Mouse (Mus musculus) liver, adult 2 months (tissue): ENCODE data around the gene Tldc1. TPM values are rescaled to one million over a fixed set of nuclear protein-coding genes. Genes with fewer than 3 reads are reported as not detected.

Experiments
- DNase-seq: peaks from one replicate; pipeline ENCODE4 v3.0.0-alpha.2; 2011; ENCODE audit warnings: low read depth, low spot score; ENCODE audit errors: extremely low read depth
- H3K27ac ChIP-seq: fragments of 200-500 bp; replicated peaks from 2 replicates; pipeline ENCODE4 v1.5.1; 2012; ENCODE audit warnings: low read depth, mild to moderate bottlenecking, control low read depth, inconsistent platforms, low read length; ENCODE audit not compliant: insufficient read depth
- H3K27me3 ChIP-seq: fragments of 200-500 bp; 2 replicates; pipeline ENCODE4 v1.6.1; 2012; ENCODE audit warnings: mild to moderate bottlenecking, moderate library complexity, low read length, inconsistent platforms; ENCODE audit not compliant: control insufficient read depth, insufficient read depth
- H3K36me3 ChIP-seq: fragments of 200-500 bp; 2 replicates; pipeline ENCODE4 v1.6.1; 2012; ENCODE audit warnings: low read length, inconsistent platforms; ENCODE audit not compliant: control insufficient read depth, insufficient read depth
- H3K4me1 ChIP-seq: fragments of 200-500 bp; 2 replicates; pipeline ENCODE4 v1.6.1; 2011; ENCODE audit warnings: low read length; ENCODE audit not compliant: control insufficient read depth, insufficient read depth
- H3K4me3 ChIP-seq: fragments of 200-500 bp; 2 replicates; pipeline ENCODE4 v1.5.1; 2011; ENCODE audit warnings: low read depth, mild to moderate bottlenecking, control low read depth, low read length, moderate library complexity; ENCODE audit not compliant: insufficient read depth
- H3K79me2 ChIP-seq: fragments of 200-500 bp; 2 replicates; pipeline ENCODE4 v1.6.1; 2012; ENCODE audit warnings: inconsistent platforms, mild to moderate bottlenecking, low read length, moderate library complexity; ENCODE audit not compliant: control insufficient read depth, insufficient read depth
- H3K9ac ChIP-seq: fragments of 200-500 bp; 2 replicates; pipeline ENCODE4 v1.6.1; 2012; ENCODE audit warnings: low read depth, mild to moderate bottlenecking, control low read depth, inconsistent platforms, low read length
- CTCF ChIP-seq: fragments of 200-500 bp; IDR thresholded peaks from 2 replicates; pipeline ENCODE4 v1.5.1; 2011; ENCODE audit warnings: low read depth, low read length, control low read depth
- POLR2A ChIP-seq: fragments of 200-500 bp; IDR thresholded peaks from 2 replicates; pipeline ENCODE4 v1.6.1; 2011; ENCODE audit warnings: low read length, control low read depth; ENCODE audit not compliant: insufficient read depth; ENCODE audit errors: extremely low read depth
- WGBS: fragments of 180-500 bp; shearing (Covaris S2); methylation state at CpG from one replicate; pipeline ENCODE4 v1.1.7; 2018; 5-methylcytosine and 5-hydroxymethylcytosine counted together
- polyA plus RNA-seq: library from polyadenylated mRNA; depleted of rRNA; stranded (reverse); fragments of >200 nt; gene quantifications from 2 replicates; pipeline ENCODE4 v1.2.3, GENCODE M21; 2012
- total RNA-seq: library from RNA; depleted of rRNA; stranded (reverse); fragments of >200 nt; gene quantifications from 2 replicates; pipeline ENCODE4 v1.2.3, GENCODE M21; 2014

Tldc1 gene
- total and polyA plus RNA-seq, 2 experiments: 6.9 to 8.9 TPM

DNA sequence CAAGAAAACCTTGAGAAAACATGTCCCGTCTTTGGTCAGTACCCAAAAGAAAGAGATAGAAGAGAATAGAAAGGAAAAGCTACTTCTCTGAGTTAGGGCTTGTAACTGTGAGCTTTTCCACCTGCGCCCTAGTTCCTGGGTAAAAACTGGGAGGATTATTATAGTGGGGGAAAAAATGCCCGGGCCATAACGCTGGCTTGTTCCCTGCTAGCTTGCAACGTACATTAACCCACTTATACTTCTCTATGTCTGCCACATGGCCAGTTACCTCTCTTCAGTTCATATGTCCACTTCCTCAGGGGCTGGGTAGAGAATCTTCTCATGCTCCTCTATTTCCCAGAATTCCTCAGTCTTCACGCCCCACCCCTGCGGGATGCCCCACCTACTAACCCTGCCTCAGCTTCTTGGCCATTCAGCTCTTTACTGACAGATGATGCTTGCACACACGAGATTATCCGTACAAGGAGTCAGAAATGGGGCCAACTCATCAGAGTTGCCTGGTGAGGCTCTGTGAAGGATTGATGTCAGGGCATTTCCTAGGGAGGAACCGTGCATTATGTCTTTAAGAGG is 41.8 kb downstream of the Tldc1 start:
- no peak for TF ChIP-seq POLR2A
- TF ChIP-seq CTCF: no peak
- no peaks in the 10 kb centered on the region for H3K79me2 ChIP-seq
- no peaks in the 10 kb centered on the region for H3K4me1 ChIP-seq
- no peaks in the 10 kb centered on the region for H3K27me3 ChIP-seq
- H3K36me3 ChIP-seq: no peaks in the 10 kb centered on the region
- no peak overlapping the region for H3K9ac ChIP-seq
- no peak overlapping the region for H3K27ac ChIP-seq
- no peak overlapping the region for H3K4me3 ChIP-seq
- 89% methylated on average over 10 of the region's 10 CpGs for WGBS
- no peak for DNase-seq

DNA sequence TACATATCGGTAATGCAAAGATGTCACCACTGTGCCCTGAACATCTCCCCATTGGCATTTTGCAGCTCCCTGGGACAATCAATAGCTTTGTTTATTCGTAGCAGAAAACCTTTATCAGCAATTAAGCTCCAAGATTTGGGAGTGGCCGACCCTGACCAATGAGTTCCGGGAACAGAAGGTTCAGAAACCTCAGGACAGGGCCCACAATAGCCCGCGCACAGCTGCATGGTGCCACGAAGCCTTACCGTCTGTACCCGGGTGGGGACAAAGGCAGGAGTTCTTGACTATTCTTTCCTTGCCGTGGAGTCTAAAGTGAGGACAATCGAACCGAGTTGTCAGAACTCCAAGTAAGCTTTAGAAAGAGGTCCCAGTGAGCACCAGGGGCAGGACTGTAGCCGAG is 46.1 kb downstream of the Tldc1 start:
- H3K36me3 ChIP-seq: no peaks in the 10 kb centered on the region
- no peaks in the 10 kb centered on the region for H3K27me3 ChIP-seq
- no peak for DNase-seq
- H3K9ac ChIP-seq: no peak overlapping the region
- TF ChIP-seq CTCF (no peak), POLR2A (no peak)
- H3K27ac ChIP-seq: no peak overlapping the region
- H3K4me1 ChIP-seq: no peaks in the 10 kb centered on the region
- H3K79me2 ChIP-seq: no peaks in the 10 kb centered on the region
- WGBS: 71% methylated on average over 13 of the region's 13 CpGs
- no peak overlapping the region for H3K4me3 ChIP-seq

- no peaks in the 10 kb centered on the region for H3K79me2 ChIP-seq
- H3K27ac ChIP-seq: no peak overlapping the region
- no peaks in the 10 kb centered on the region for H3K27me3 ChIP-seq
- no peak overlapping the region for H3K4me3 ChIP-seq
- no peak overlapping the region for H3K9ac ChIP-seq
- H3K36me3 ChIP-seq: no peaks in the 10 kb centered on the region
- WGBS: 86% methylated on average over 8 of the region's 8 CpGs
- TF ChIP-seq POLR2A (no peak), CTCF (no peak)
- H3K4me1 ChIP-seq: no peaks in the 10 kb centered on the region
- DNase-seq: no peak
Measured at GRCm38 (mm10) chr8:119728351-119728895, 49.8 kb downstream of the Tldc1 start.

DNA sequence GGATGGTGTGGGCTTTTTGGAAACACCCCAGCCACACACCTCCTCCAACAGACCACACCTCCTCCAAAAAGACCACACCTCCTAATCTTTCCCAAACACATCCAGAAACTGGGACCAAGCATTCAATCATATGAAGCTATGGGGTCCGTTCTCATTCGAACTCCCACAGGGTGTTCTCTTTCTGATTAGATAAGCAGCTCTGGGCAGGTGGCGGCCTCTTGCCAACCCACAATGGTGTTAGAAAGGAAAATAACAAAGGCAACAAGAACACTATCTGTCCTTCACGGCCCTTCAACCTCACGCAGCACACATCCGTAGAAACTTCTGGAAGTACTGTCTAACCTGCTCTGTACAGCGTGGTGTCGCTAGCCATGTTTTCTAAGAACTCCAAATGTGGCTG is 51.1 kb downstream of the Tldc1 start:
- TF ChIP-seq CTCF (no peak), POLR2A (no peak)
- Histone ChIP-seq H3K9ac (no peak overlapping the region), H3K4me3 (no peak overlapping the region), H3K27me3 (no peaks in the 10 kb centered on the region), H3K27ac (no peak overlapping the region), H3K79me2 (no peaks in the 10 kb centered on the region), H3K4me1 (no peaks in the 10 kb centered on the region), H3K36me3 (no peaks in the 10 kb centered on the region)
- no peak for DNase-seq
- 90% methylated on average over 8 of the region's 8 CpGs for WGBS

GRCm38 (mm10) chr8:119724596-119724995 is 53.6 kb downstream of the Tldc1 start:
- WGBS: 90% methylated on average over 6 of the region's 6 CpGs
- Histone ChIP-seq H3K4me3 (no peak overlapping the region), H3K4me1 (no peaks in the 10 kb centered on the region), H3K36me3 (no peaks in the 10 kb centered on the region), H3K27me3 (no peaks in the 10 kb centered on the region), H3K27ac (no peak overlapping the region), H3K9ac (no peak overlapping the region), H3K79me2 (no peaks in the 10 kb centered on the region)
- no peak for TF ChIP-seq CTCF
- TF ChIP-seq POLR2A: no peak
- DNase-seq: no peak

DNA sequence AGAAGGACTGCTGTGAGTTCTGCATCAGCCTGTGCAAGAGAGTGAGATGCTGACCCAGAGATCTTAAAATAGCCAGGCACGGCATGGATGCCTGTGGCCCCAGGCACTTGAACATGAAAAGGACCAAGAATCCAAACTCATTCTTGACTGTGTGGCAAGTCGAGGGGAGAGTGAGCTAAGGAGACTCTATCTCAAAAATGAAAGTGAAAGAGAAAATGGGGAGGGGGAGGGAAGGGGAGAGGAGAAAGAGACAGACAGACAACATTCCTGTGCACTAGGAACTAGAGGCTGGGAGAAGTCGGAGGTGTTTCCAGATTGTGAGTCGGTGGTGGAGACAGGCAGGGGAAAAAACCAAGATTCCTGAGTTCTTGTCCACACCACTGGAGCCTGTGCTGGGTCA is 54.5 kb downstream of the Tldc1 start:
- no peak for TF ChIP-seq POLR2A
- no peak for TF ChIP-seq CTCF
- no peak overlapping the region for H3K4me3 ChIP-seq
- no peak overlapping the region for H3K27ac ChIP-seq
- H3K27me3 ChIP-seq: no peaks in the 10 kb centered on the region
- 53% methylated on average over 4 of the region's 4 CpGs for WGBS
- no peaks in the 10 kb centered on the region for H3K79me2 ChIP-seq
- no peak overlapping the region for H3K9ac ChIP-seq
- H3K4me1 ChIP-seq: no peaks in the 10 kb centered on the region
- H3K36me3 ChIP-seq: no peaks in the 10 kb centered on the region
- DNase-seq: no peak
